Mouse (Mus musculus): ENCODE results near the gene Spred3. TPM values are rescaled to one million over a fixed set of nuclear protein-coding genes. Genes with fewer than 3 reads are reported as not detected.
"Not testable (repeated sequence)": the region's sequence is repeated elsewhere in the genome, so short reads cannot be mapped to it uniquely, and the experiment has no call there.

Spred3 gene
- total and polyA plus RNA-seq, 2 experiments, result 0.18 to 0.40 TPM

GRCm38 (mm10) chr7:29212199-29212765 lies 42.1 kb upstream of the Spred3 start:
- H3K27ac ChIP-seq (replicated peaks; ENCODE audit: insufficient read depth, low read depth, low read length), result no peak overlapping the region
- H3K9ac ChIP-seq (ENCODE audit: low read depth, low read length), result no peak overlapping the region
- no peaks in the 10 kb centered on the region for H3K79me2 ChIP-seq (ENCODE audit: control insufficient read depth, insufficient read depth, low read length)
- 30% methylated on average over 26 of the region's 26 CpGs for WGBS
- H3K4me3 ChIP-seq (ENCODE audit: insufficient read depth, low read depth, low read length), result no peak overlapping the region
- no peaks in the 10 kb centered on the region for H3K36me3 ChIP-seq (ENCODE audit: control insufficient read depth, insufficient read depth, low read length)
- TF ChIP-seq CTCF (IDR thresholded peaks at IDR 0.05; ENCODE audit: low read depth, low read length), result no peak
- no peak for TF ChIP-seq POLR2A (IDR thresholded peaks at IDR 0.05; ENCODE audit: extremely low read depth, insufficient read depth, low read length)
- peak; percentile 39 for DNase-seq (ENCODE audit: extremely low read depth, low read depth, low spot score)
- H3K4me1 ChIP-seq (ENCODE audit: control insufficient read depth, insufficient read depth, low read length), result no peaks in the 10 kb centered on the region
- peaks cover 10% of the 10 kb centered on the region; the same call in 1 of the 2 replicates for H3K27me3 ChIP-seq (ENCODE audit: control insufficient read depth, insufficient read depth, low read length)

- Histone ChIP-seq H3K9ac (ENCODE audit: low read depth, low read length) (0 out of 2 replicates have a peak overlapping the region, but pooled peaks have one; percentile 7), H3K79me2 (ENCODE audit: control insufficient read depth, insufficient read depth, low read length) (no peaks in the 10 kb centered on the region), H3K4me1 (ENCODE audit: control insufficient read depth, insufficient read depth, low read length) (no peaks in the 10 kb centered on the region), H3K36me3 (ENCODE audit: control insufficient read depth, insufficient read depth, low read length) (no peaks in the 10 kb centered on the region), H3K27me3 (ENCODE audit: control insufficient read depth, insufficient read depth, low read length) (peaks cover 10% of the 10 kb centered on the region; the same call in 1 of the 2 replicates), H3K27ac (replicated peaks; ENCODE audit: insufficient read depth, low read depth, low read length) (peak overlapping the region; percentile 3), H3K4me3 (ENCODE audit: insufficient read depth, low read depth, low read length) (peak overlapping the region; percentile 23)
- TF ChIP-seq CTCF (IDR thresholded peaks at IDR 0.05; ENCODE audit: low read depth, low read length), result no peak
- TF ChIP-seq POLR2A (IDR thresholded peaks at IDR 0.05; ENCODE audit: extremely low read depth, insufficient read depth, low read length), result no peak
- DNase-seq (ENCODE audit: extremely low read depth, low read depth, low spot score), result peak; percentile 38
- WGBS, result 9% methylated on average over 34 of the region's 34 CpGs
Observed at GRCm38 (mm10) chr7:29211415-29212198, 41.4 kb upstream of the Spred3 start.

GRCm38 (mm10) chr7:29211013-29211412 lies 40.8 kb upstream of the Spred3 start:
- DNase-seq (ENCODE audit: extremely low read depth, low read depth, low spot score); H3K4me1 ChIP-seq (ENCODE audit: control insufficient read depth, insufficient read depth, low read length); H3K9ac ChIP-seq (ENCODE audit: low read depth, low read length); H3K27ac ChIP-seq (replicated peaks; ENCODE audit: insufficient read depth, low read depth, low read length); H3K79me2 ChIP-seq (ENCODE audit: control insufficient read depth, insufficient read depth, low read length); H3K36me3 ChIP-seq (ENCODE audit: control insufficient read depth, insufficient read depth, low read length): not testable (repeated sequence)
- H3K4me3 ChIP-seq (ENCODE audit: insufficient read depth, low read depth, low read length), result peak overlapping the region; percentile 23; the same call in 1 of the 2 replicates
- peaks cover 10% of the 10 kb centered on the region; the same call in 1 of the 2 replicates for H3K27me3 ChIP-seq (ENCODE audit: control insufficient read depth, insufficient read depth, low read length)
- WGBS, result 38% methylated on average over 13 of the region's 15 CpGs

GRCm38 (mm10) chr7:29202577-29202976 lies 32.4 kb upstream of the Spred3 start:
- Histone ChIP-seq H3K9ac (ENCODE audit: low read depth, low read length) (no peak overlapping the region), H3K79me2 (ENCODE audit: control insufficient read depth, insufficient read depth, low read length) (no peaks in the 10 kb centered on the region), H3K4me1 (ENCODE audit: control insufficient read depth, insufficient read depth, low read length) (no peaks in the 10 kb centered on the region), H3K36me3 (ENCODE audit: control insufficient read depth, insufficient read depth, low read length) (no peaks in the 10 kb centered on the region), H3K27ac (replicated peaks; ENCODE audit: insufficient read depth, low read depth, low read length) (no peak overlapping the region), H3K27me3 (ENCODE audit: control insufficient read depth, insufficient read depth, low read length) (no peaks in the 10 kb centered on the region), H3K4me3 (ENCODE audit: insufficient read depth, low read depth, low read length) (no peak overlapping the region)
- TF ChIP-seq CTCF (IDR thresholded peaks at IDR 0.05; ENCODE audit: low read depth, low read length), result no peak
- no peak for TF ChIP-seq POLR2A (IDR thresholded peaks at IDR 0.05; ENCODE audit: extremely low read depth, insufficient read depth, low read length)
- DNase-seq (ENCODE audit: extremely low read depth, low read depth, low spot score), result no peak
- 85% methylated on average over 6 of the region's 6 CpGs for WGBS

- H3K4me1 ChIP-seq (ENCODE audit: control insufficient read depth, insufficient read depth, low read length); H3K27ac ChIP-seq (replicated peaks; ENCODE audit: insufficient read depth, low read depth, low read length); H3K36me3 ChIP-seq (ENCODE audit: control insufficient read depth, insufficient read depth, low read length); H3K27me3 ChIP-seq (ENCODE audit: control insufficient read depth, insufficient read depth, low read length); H3K4me3 ChIP-seq (ENCODE audit: insufficient read depth, low read depth, low read length); DNase-seq (ENCODE audit: extremely low read depth, low read depth, low spot score); H3K9ac ChIP-seq (ENCODE audit: low read depth, low read length); H3K79me2 ChIP-seq (ENCODE audit: control insufficient read depth, insufficient read depth, low read length): not testable (repeated sequence)
- 81% methylated on average over 1 of the region's 1 CpGs for WGBS
Observed at GRCm38 (mm10) chr7:29194230-29194629, 24.0 kb upstream of the Spred3 start.

- not testable (repeated sequence) for H3K4me1 ChIP-seq (ENCODE audit: control insufficient read depth, insufficient read depth, low read length); H3K9ac ChIP-seq (ENCODE audit: low read depth, low read length); H3K27ac ChIP-seq (replicated peaks; ENCODE audit: insufficient read depth, low read depth, low read length); H3K4me3 ChIP-seq (ENCODE audit: insufficient read depth, low read depth, low read length); H3K36me3 ChIP-seq (ENCODE audit: control insufficient read depth, insufficient read depth, low read length); H3K79me2 ChIP-seq (ENCODE audit: control insufficient read depth, insufficient read depth, low read length); H3K27me3 ChIP-seq (ENCODE audit: control insufficient read depth, insufficient read depth, low read length); DNase-seq (ENCODE audit: extremely low read depth, low read depth, low spot score)
- 91% methylated on average over 4 of the region's 4 CpGs for WGBS
Observed at GRCm38 (mm10) chr7:29181323-29181722, 11.1 kb upstream of the Spred3 start.

Measured in liver, adult 2 months (tissue).